Mouse (Mus musculus) erythroblast, embryonic 14.5 days (primary cell): ENCODE measurements at regions not wholly inside any gene's neighbourhood (a gene's known extent, or its start where the extent isn't known, plus 50 kb on each side); places are given as distances from the start of the nearest gene placed in this dataset.

Experiments
- GATA1 ChIP-seq: IDR thresholded peaks from 2 replicates; pipeline ENCODE4 v1.6.1; 2012; ENCODE audit warnings: low read length, inconsistent platforms, mixed read lengths
- TAL1 ChIP-seq: IDR thresholded peaks from 3 replicates; pipeline ENCODE4 v1.6.1; 2012; ENCODE audit warnings: low read length, inconsistent platforms, mixed read lengths

- TF ChIP-seq TAL1 (no peak), GATA1 (no peak)
These were observed 138.9 kb downstream of the Btg1 start for GRCm38 (mm10) chr10:96755674-96756073.
